In the genomic region with DNA sequence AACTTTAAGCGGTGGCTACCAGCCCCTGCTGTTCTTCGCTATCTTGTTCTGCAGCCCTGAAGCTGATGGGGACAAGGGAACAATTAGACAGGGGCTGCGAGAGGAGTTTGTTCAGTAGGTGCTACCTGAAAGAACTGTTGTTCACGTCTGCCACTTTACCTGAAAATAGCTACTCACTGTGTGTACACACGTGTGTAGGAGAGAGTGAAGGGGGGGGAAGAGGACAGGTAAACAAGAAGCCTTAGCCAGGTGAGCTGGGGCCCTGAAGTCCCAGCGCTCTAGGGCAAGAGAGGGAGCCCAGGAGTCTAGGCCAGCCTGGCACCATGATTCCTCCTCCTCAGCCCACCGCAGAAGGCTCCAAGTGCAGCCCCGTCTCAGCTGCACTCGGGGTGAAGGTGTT, we compare ENCODE assay signal across 29 mouse cellular contexts. TPM values are rescaled to one million over a fixed set of nuclear protein-coding genes. Genes with fewer than 3 reads are reported as not detected.
A peak's percentile ranks its signal among the peaks of the same experiment; 100 is the strongest.
DNase-seq lines count a peak whose midpoint lies in the region; ATAC-seq and TF ChIP-seq lines count a peak whose summit lies in the region.
"Had no signal": no experiment of that assay in that cellular context is flagged by ENCODE, and none has a peak within 500 bp of the region (broad histone marks: within the 10 kb centered on the region; RNA-seq: fewer than 3 reads in every experiment).

No protein-coding gene starts in this region.

- H3K27ac ChIP-seq in heart, embryonic 10.5 days: peak overlapping the region; percentile 6; the same call in 1 of the 2 replicates
- peak overlapping the region; percentile 54 for H3K27ac ChIP-seq in lung, postnatal 0 days (ENCODE audit: low read length)
- H3K27ac ChIP-seq in stomach, embryonic 16.5 days (ENCODE audit: low read length): peak overlapping the region; percentile 64
- H3K27ac ChIP-seq: embryonic facial prominence, embryonic 12.5 days; heart, embryonic 15.5 days; liver, embryonic 14.5 days; midbrain, embryonic 10.5 days; neural tube, embryonic 13.5 days had no signal

- H3K4me3 ChIP-seq in heart, embryonic 10.5 days: no peak overlapping the region
- H3K4me3 ChIP-seq in lung, adult 2 months (replicated peaks; ENCODE audit: extremely low read depth, low read depth, low read length): no peak overlapping the region
- no peak overlapping the region for H3K4me3 ChIP-seq in lung, postnatal 0 days (ENCODE audit: low read depth, low read length)
- H3K4me3 ChIP-seq in stomach, embryonic 16.5 days (replicated peaks; ENCODE audit: low read length): no peak overlapping the region
- H3K4me3 ChIP-seq: embryonic facial prominence, embryonic 12.5 days; heart, embryonic 15.5 days; midbrain, embryonic 10.5 days; myocyte; neural tube, embryonic 13.5 days had no signal

- peak; percentile 82 for ATAC-seq in lung, postnatal 0 days
- peak; percentile 65 for ATAC-seq in stomach, embryonic 16.5 days (ENCODE audit: insufficient read depth, low FRiP score)
- ATAC-seq: forebrain, embryonic 14.5 days; hindbrain, embryonic 16.5 days; midbrain, embryonic 16.5 days; Patski had no signal

- 0 out of 2 replicates have a peak overlapping the region, but pooled peaks have one; percentile 3 for H3K4me2 ChIP-seq in lung, postnatal 0 days (replicated peaks; ENCODE audit: low read depth, low read length)
- H3K4me2 ChIP-seq in stomach, embryonic 16.5 days (ENCODE audit: low read depth, low read length): no peak overlapping the region
- H3K4me2 ChIP-seq: embryonic facial prominence, embryonic 12.5 days; heart, embryonic 15.5 days; neural tube, embryonic 13.5 days had no signal

- H3K27me3 ChIP-seq in heart, embryonic 10.5 days (ENCODE audit: insufficient read depth, poor library complexity, severe bottlenecking): no peaks in the 10 kb centered on the region
- H3K27me3 ChIP-seq in lung, postnatal 0 days (replicated peaks; ENCODE audit: insufficient read depth, low read length): no peaks in the 10 kb centered on the region
- no peaks in the 10 kb centered on the region for H3K27me3 ChIP-seq in stomach, embryonic 16.5 days (ENCODE audit: control insufficient read depth, insufficient read depth, low read length)
- H3K27me3 ChIP-seq: embryonic facial prominence, embryonic 12.5 days; heart, embryonic 15.5 days; neural tube, embryonic 13.5 days; Patski had no signal

- DNase-seq in heart, embryonic 10.5 days (ENCODE audit: low spot score): no peak
- DNase-seq in heart, adult 18-20 months: no peak
- DNase-seq in lung, adult 2 months: peak; percentile 23
- DNase-seq in lung, postnatal 4 days: no peak
- DNase-seq in lung, postnatal 0 days (ENCODE audit: low spot score): peak; percentile 81
- DNase-seq in adrenal gland, adult 2 months: no peak
- DNase-seq in embryo, embryonic 10.5 days (ENCODE audit: low spot score): no peak
- DNase-seq: adrenal gland, postnatal 14 days; cerebellum, adult 11 months; cerebellum, adult 9-10 months; cerebellum, postnatal 36 days; embryo, embryonic 11 days; gastrocnemius, postnatal 14 days; kidney, adult 9 months; kidney, postnatal 14 days; layer of hippocampus, adult 9-11 months; liver; thymus, postnatal 4 days had no signal

- TF ChIP-seq EP300 in lung, postnatal 0 days (IDR thresholded peaks at IDR 0.05): no peak

- H3K9ac ChIP-seq in lung, postnatal 0 days (replicated peaks; ENCODE audit: low read depth): no peak overlapping the region
- peak overlapping the region; percentile 47; the same call in 1 of the 2 replicates for H3K9ac ChIP-seq in stomach, embryonic 16.5 days (ENCODE audit: low read length)
- H3K9ac ChIP-seq: embryonic facial prominence, embryonic 12.5 days; heart, embryonic 15.5 days; liver, embryonic 14.5 days; neural tube, embryonic 13.5 days had no signal

- 88% methylated on average over 9 of the region's 9 CpGs for WGBS in heart, embryonic 10.5 days
- 66% methylated on average over 9 of the region's 9 CpGs for WGBS in lung, adult 2 months
- WGBS in lung, postnatal 0 days: 70% methylated on average over 9 of the region's 9 CpGs
- WGBS in stomach, embryonic 16.5 days: 85% methylated on average over 9 of the region's 9 CpGs

- H3K9me3 ChIP-seq in heart, embryonic 10.5 days: no peaks in the 10 kb centered on the region
- no peaks in the 10 kb centered on the region for H3K9me3 ChIP-seq in lung, postnatal 0 days (ENCODE audit: low read length)
- H3K9me3 ChIP-seq in stomach, embryonic 16.5 days (replicated peaks; ENCODE audit: control insufficient read depth, low read length): no peaks in the 10 kb centered on the region
- H3K9me3 ChIP-seq: embryonic facial prominence, embryonic 12.5 days; heart, embryonic 15.5 days; midbrain, embryonic 10.5 days; neural tube, embryonic 13.5 days had no signal

- TF ChIP-seq POLR2A in lung, adult 2 months (IDR thresholded peaks at IDR 0.05; ENCODE audit: borderline replicate concordance, extremely low read depth, low read depth, low read length): no peak

- peaks cover 17% of the 10 kb centered on the region for H3K4me1 ChIP-seq in heart, embryonic 10.5 days
- H3K4me1 ChIP-seq in lung, adult 2 months (ENCODE audit: control insufficient read depth, insufficient read depth, low read length): peaks cover 2% of the 10 kb centered on the region
- peaks cover 9% of the 10 kb centered on the region; the same call in 1 of the 2 replicates for H3K4me1 ChIP-seq in lung, postnatal 0 days (ENCODE audit: insufficient read depth, low read depth, low read length)
- H3K4me1 ChIP-seq in stomach, embryonic 16.5 days (ENCODE audit: control insufficient read depth, insufficient read depth, low read length): peaks cover 7% of the 10 kb centered on the region
- H3K4me1 ChIP-seq: embryonic facial prominence, embryonic 12.5 days; midbrain, embryonic 10.5 days; neural tube, embryonic 13.5 days had no signal

- no peak for TF ChIP-seq CTCF in lung, adult 2 months (IDR thresholded peaks at IDR 0.05; ENCODE audit: insufficient read depth, low read length)
- TF ChIP-seq CTCF in lung, postnatal 0 days (IDR thresholded peaks at IDR 0.05): no peak

- H3K36me3 ChIP-seq in heart, embryonic 10.5 days: peaks cover 30% of the 10 kb centered on the region
- H3K36me3 ChIP-seq in lung, postnatal 0 days (ENCODE audit: insufficient read depth, low read length): no peaks in the 10 kb centered on the region
- H3K36me3 ChIP-seq in stomach, embryonic 16.5 days (ENCODE audit: control insufficient read depth, insufficient read depth, low read length): no peaks in the 10 kb centered on the region
- H3K36me3 ChIP-seq: heart, embryonic 15.5 days had no signal

RNA-seq across cellular contexts. Expression of a gene that starts 29.3 kb away (rescaled TPM):
- polyA plus RNA-seq in heart, embryonic 10.5 days (2016; fragmentation: Nextera tagmentation; extraction: Ambion mirVana): 21.9 and 25.4 TPM in 2 replicates
- total RNA-seq in heart, adult 18-20 months (2021): 1 to 10 TPM; 2.9 to 3.0 TPM
- polyA plus RNA-seq in lung, adult 2 months (2012; rRNA removed): 12.9 and 15.0 TPM in 2 replicates
- 14.8 and 15.7 TPM in 2 replicates for polyA plus RNA-seq in lung, postnatal 0 days (2015; fragmentation: Nextera tagmentation; extraction: Ambion mirVana)
- polyA plus RNA-seq in stomach, embryonic 16.5 days (2015; fragmentation: Nextera tagmentation; extraction: Ambion mirVana): 35.0 and 36.7 TPM in 2 replicates
- 10 to 100 TPM; 10.5 to 12.6 TPM for total RNA-seq in adrenal gland, adult 2 months (2021)
- polyA plus RNA-seq in adrenal gland, adult 2 months (2012; rRNA removed): 16.7 and 17.5 TPM in 2 replicates

RNA-seq across cellular contexts. Expression of a gene that starts 31.2 kb away (rescaled TPM):
- polyA plus RNA-seq in heart, embryonic 10.5 days (2016; fragmentation: Nextera tagmentation; extraction: Ambion mirVana): 5.0 and 5.8 TPM in 2 replicates
- total RNA-seq in heart, adult 18-20 months (2021): 1 to 10 TPM; 1.2 to 2.5 TPM
- 8.9 and 9.3 TPM in 2 replicates for polyA plus RNA-seq in lung, adult 2 months (2012; rRNA removed)
- polyA plus RNA-seq in lung, postnatal 0 days (2015; fragmentation: Nextera tagmentation; extraction: Ambion mirVana): 1.9 and 2.2 TPM in 2 replicates
- polyA plus RNA-seq in stomach, embryonic 16.5 days (2015; fragmentation: Nextera tagmentation; extraction: Ambion mirVana): 5.8 and 5.9 TPM in 2 replicates
- total RNA-seq in adrenal gland, adult 2 months (2021): 1 to 10 TPM; 1.8 to 2.2 TPM
- 1.4 and 2.1 TPM in 2 replicates for polyA plus RNA-seq in adrenal gland, adult 2 months (2012; rRNA removed)

RNA-seq across cellular contexts. Expression of a gene that starts 52.7 kb away (rescaled TPM):
- 1.7 and 2.3 TPM in 2 replicates for polyA plus RNA-seq in heart, embryonic 10.5 days (2016; fragmentation: Nextera tagmentation; extraction: Ambion mirVana)
- total RNA-seq in heart, adult 18-20 months (2021): 1 to 10 TPM; 3.6 to 4.3 TPM
- polyA plus RNA-seq in lung, adult 2 months (2012; rRNA removed): 15.4 and 18.6 TPM in 2 replicates
- polyA plus RNA-seq in lung, postnatal 0 days (2015; fragmentation: Nextera tagmentation; extraction: Ambion mirVana): 5.1 and 5.3 TPM in 2 replicates
- 7.1 and 7.6 TPM in 2 replicates for polyA plus RNA-seq in stomach, embryonic 16.5 days (2015; fragmentation: Nextera tagmentation; extraction: Ambion mirVana)
- total RNA-seq in adrenal gland, adult 2 months (2021): 10 to 100 TPM in 1 of 2 experiments, 1 to 10 TPM in 1; 5.8 to 11.3 TPM
- 9.2 and 9.3 TPM in 2 replicates for polyA plus RNA-seq in adrenal gland, adult 2 months (2012; rRNA removed)

Comparison
In these comparisons a context has a peak if more than half of its experiments do, and no peak if none do; other contexts are left out.
1. DNase-seq: peak in lung, adult 2 months (single experiment) and lung, postnatal 0 days (single experiment); none in heart, embryonic 10.5 days (single experiment), heart, adult 18-20 months (0 of 2), lung, postnatal 4 days (0 of 2), adrenal gland, adult 2 months (single experiment) and embryo, embryonic 10.5 days (single experiment).
2. H3K27ac ChIP-seq: peak in every context shown above with its lines; median percentile 64 in stomach, embryonic 16.5 days; 54 in lung, postnatal 0 days; 6 in heart, embryonic 10.5 days.